8 mouse cellular contexts compared by ENCODE assay signal in genomic region chr12:76546383-76547276, GRCm38 (mm10). TPM values are rescaled to one million over a fixed set of nuclear protein-coding genes. Genes with fewer than 3 reads are reported as not detected.
DNase-seq lines count a peak whose midpoint lies in the region; ATAC-seq and TF ChIP-seq lines count a peak whose summit lies in the region.

No protein-coding gene starts in this region.

- H3K9ac ChIP-seq in hindbrain, embryonic 11.5 days (ENCODE audit: low read depth, low read length) = no peak overlapping the region

- no peak overlapping the region for H3K27ac ChIP-seq in hindbrain, embryonic 11.5 days (ENCODE audit: low read depth, low read length)
- no peak overlapping the region for H3K27ac ChIP-seq in olfactory bulb, adult 2 months (ENCODE audit: insufficient read depth, low read depth, low read length)

- no peaks in the 10 kb centered on the region for H3K9me3 ChIP-seq in E14TG2a.4 (ENCODE audit: low read length)
- no peaks in the 10 kb centered on the region for H3K9me3 ChIP-seq in hindbrain, embryonic 11.5 days (ENCODE audit: control insufficient read depth, low read length)

- peak overlapping the region; percentile 33 for H3K4me2 ChIP-seq in hindbrain, embryonic 11.5 days (replicated peaks; ENCODE audit: low read depth, low read length)

- peak; percentile 31; the same call in 1 of the 2 replicates for ATAC-seq in cerebellum, adult (ENCODE audit: insufficient number of reproducible peaks, low FRiP score, low TSS enrichment)
- ATAC-seq in hindbrain, embryonic 11.5 days (ENCODE audit: low FRiP score) = no peak; the same call in 1 of the 2 replicates
- ATAC-seq in megakaryocyte, adult 5-6 weeks (ENCODE audit: poor library complexity, severe bottlenecking) = no peak

- peak overlapping the region; percentile 67 for H3K4me3 ChIP-seq in E14TG2a.4 (replicated peaks; ENCODE audit: low read length)
- H3K4me3 ChIP-seq in hindbrain, embryonic 11.5 days (ENCODE audit: low read depth, low read length) = peak overlapping the region; percentile 4; the same call in 1 of the 2 replicates
- peak overlapping the region; percentile 30 for H3K4me3 ChIP-seq in olfactory bulb, adult 2 months (ENCODE audit: insufficient read depth, low read depth, low read length)

- intact Hi-C loops in left cerebral cortex, postnatal 36 days (cut with DNase I) = no loop called here

- peaks cover 3% of the 10 kb centered on the region; the same call in 1 of the 2 replicates for H3K36me3 ChIP-seq in E14TG2a.4 (ENCODE audit: insufficient read depth, low read length)
- H3K36me3 ChIP-seq in hindbrain, embryonic 11.5 days (ENCODE audit: control insufficient read depth, insufficient read depth, low read length) = no peaks in the 10 kb centered on the region

- peaks cover 77% of the 10 kb centered on the region for H3K4me1 ChIP-seq in E14TG2a.4 (replicated peaks; ENCODE audit: low read depth, low read length)
- H3K4me1 ChIP-seq in hindbrain, embryonic 11.5 days (replicated peaks; ENCODE audit: control insufficient read depth, insufficient read depth, low read length) = 0 out of 2 replicates have a peak, but pooled peaks cover 3% of the 10 kb centered on the region
- H3K4me1 ChIP-seq in olfactory bulb, adult 2 months (ENCODE audit: control insufficient read depth, insufficient read depth, low read length) = peaks cover 14% of the 10 kb centered on the region

- no peak for TF ChIP-seq POLR2A in olfactory bulb, adult 2 months (IDR thresholded peaks at IDR 0.05; ENCODE audit: insufficient read depth, low read depth, low read length)

- DNase-seq in cerebellum, adult 11 months = no peak
- DNase-seq in embryo, embryonic 9.5 days (ENCODE audit: extremely low spot score) = peak; percentile 54
- DNase-seq in hindbrain, embryonic 11.5 days (ENCODE audit: low spot score) = peak; percentile 43
- DNase-seq in left cerebral cortex, postnatal 36 days (ENCODE audit: low spot score in 2 of 2) = peak; percentile 29 to 30

- no peak for TF ChIP-seq CTCF in E14TG2a.4 (conservative IDR thresholded peaks at IDR 0.05; ENCODE audit: low read length)
- no peak for TF ChIP-seq CTCF in olfactory bulb, adult 2 months (IDR thresholded peaks at IDR 0.05; ENCODE audit: insufficient read depth, low read depth, low read length)

- WGBS in hindbrain, embryonic 11.5 days = 4% methylated on average over 28 of the region's 28 CpGs
- WGBS in olfactory bulb, adult 2 months = 24% methylated on average over 28 of the region's 28 CpGs

- H3K27me3 ChIP-seq in E14TG2a.4 (ENCODE audit: insufficient read depth, low read length) = peaks cover 4% of the 10 kb centered on the region; the same call in 1 of the 2 replicates
- H3K27me3 ChIP-seq in hindbrain, embryonic 11.5 days (ENCODE audit: control insufficient read depth, insufficient read depth, low read length) = peaks cover 5% of the 10 kb centered on the region

RNA-seq across cellular contexts. Expression of gene Plekhg3, which starts 15.9 kb away (rescaled TPM):
- 1.9 and 2.1 TPM in 2 replicates for polyA plus RNA-seq in hindbrain, embryonic 11.5 days (2014; fragmentation: Nextera tagmentation; extraction: Ambion mirVana)
- total RNA-seq in left cerebral cortex, postnatal 36 days (2021) = 10 to 100 TPM; 16.6 to 18.3 TPM
- polyA plus RNA-seq in olfactory bulb, adult 2 months (2012; ENCODE audit: insufficient read depth, insufficient read length, low replicate concordance, missing spikeins) = not detected in 2 replicates
- 40.4 and 44.3 TPM in 2 replicates for total RNA-seq in megakaryocyte, adult 5-6 weeks (2015)
- 46.6 and 50.5 TPM in 2 replicates for total RNA-seq in megakaryocyte, adult 5-6 weeks (2017)

Comparison
In these comparisons a context has a peak if more than half of its experiments do, and no peak if none do; other contexts are left out.
1. H3K4me3 ChIP-seq: peak in every context shown above with its lines; median percentile 67 in E14TG2a.4; 30 in olfactory bulb, adult 2 months; 4 in hindbrain, embryonic 11.5 days.